Mouse (Mus musculus) cerebellum, postnatal 4 days (tissue): ENCODE data around the gene Pgm5.

ENCODE experiments used
- DNase-seq, 2 experiments: peaks; one replicate each; pipeline ENCODE4 v3.0.0; 2022; ENCODE audit warnings: low spot score in 2 of 2, mixed read lengths in 1 of 2

Pgm5 gene

DNA sequence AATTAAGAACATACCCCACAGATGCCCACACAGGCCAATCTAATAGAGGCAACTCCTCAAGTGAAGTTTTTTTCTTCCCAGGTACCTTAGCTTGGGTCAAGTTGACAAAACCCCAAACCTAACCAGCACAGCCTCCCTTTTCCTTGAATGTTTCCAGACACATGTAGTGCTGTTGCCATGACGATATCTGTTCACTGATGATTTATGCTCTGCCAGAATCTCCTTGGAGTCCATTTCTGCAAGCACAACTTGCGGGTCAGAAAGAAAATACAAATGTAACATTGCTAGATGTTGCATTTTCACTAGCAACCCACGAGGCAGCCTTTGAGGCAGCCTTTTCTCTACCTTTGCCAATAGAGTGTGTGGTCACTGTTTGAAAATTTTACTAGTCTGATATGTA lies 194.1 kb downstream of the Pgm5 start:
- no peak for DNase-seq

DNA sequence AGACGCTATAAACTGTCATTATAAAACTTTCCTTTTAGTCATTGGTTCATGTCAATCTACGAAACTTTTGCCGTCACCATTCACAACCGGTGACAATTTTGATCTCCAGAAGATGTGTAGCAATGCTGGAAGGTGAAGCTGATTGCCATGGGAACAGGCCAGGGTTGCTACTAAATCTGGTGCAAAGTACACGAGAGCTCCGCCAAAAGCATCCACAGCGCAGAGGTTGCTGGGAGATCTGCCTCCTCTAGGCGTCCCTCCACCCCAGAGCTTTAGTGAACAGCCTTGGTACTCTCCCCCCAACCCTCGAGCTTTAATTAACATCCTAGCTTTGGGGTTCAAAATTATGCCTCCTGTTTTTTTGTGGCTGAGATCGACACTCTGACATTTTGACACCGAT lies 195.9 kb downstream of the Pgm5 start:
- no peak for DNase-seq

- DNase-seq: no peak
These were observed 199.3 kb downstream of the Pgm5 start for GRCm38 (mm10) chr19:24662346-24662745.

- DNase-seq: no peak
These were observed 204.7 kb downstream of the Pgm5 start for GRCm38 (mm10) chr19:24656981-24657380.

GRCm38 (mm10) chr19:24653230-24653799 lies 208.3 kb downstream of the Pgm5 start:
- DNase-seq: no peak

DNA sequence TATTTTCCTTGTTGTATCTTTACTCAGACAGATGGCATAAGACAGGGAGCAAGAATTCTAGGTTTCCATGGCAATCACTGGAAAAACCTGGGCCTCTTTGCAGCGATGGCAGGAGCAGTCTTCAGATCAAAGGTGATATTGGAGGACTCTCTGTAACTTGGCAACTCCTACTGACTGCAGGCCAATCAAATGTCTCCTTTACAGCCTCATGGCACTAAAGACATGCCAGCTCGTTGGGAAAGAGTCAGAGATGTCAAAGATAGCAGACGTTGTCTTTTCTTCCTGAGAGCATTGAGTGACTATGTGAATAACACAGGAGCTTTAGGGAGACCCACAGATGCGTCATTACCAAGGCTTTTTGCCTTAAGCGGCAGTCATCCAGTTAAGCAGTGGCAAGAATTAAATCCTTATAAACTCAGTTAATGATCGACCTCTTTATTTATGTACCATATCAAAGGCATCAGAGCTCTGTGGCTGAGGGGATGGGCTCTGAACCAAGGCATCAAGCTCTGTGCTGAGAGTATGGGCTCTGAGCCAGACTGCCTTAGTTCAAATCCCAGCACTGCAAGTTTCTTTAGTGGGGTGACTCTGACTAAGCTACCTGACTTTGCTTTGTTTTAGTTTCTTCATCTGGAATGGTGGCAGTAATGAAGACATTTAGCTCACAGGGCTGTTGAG lies 209.2 kb downstream of the Pgm5 start:
- no peak for DNase-seq

- no peak for DNase-seq
These were observed 210.1 kb downstream of the Pgm5 start for GRCm38 (mm10) chr19:24651595-24651994.

- no peak for DNase-seq
These were observed 211.2 kb downstream of the Pgm5 start for GRCm38 (mm10) chr19:24650428-24650827.

DNA sequence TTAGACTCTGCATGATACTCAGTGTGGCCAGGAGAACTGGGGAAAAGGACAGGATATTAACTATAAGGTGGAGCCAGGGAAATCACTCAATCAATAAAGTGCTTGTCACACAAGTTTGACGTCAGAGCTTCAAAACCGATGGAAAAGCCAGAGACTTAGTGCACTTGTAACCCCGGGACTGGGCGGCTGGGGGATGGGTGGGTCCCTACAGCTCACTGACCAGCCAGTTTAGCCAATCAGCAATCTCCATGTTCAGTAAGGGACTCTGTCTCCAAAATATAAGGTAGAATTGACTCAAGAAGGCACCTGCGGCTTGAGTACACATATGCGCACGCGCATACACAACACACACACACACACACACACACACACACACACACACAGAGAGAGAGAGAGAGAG lies 213.6 kb downstream of the Pgm5 start:
- no peak for DNase-seq

- DNase-seq: no peak
These were observed 215.4 kb downstream of the Pgm5 start for GRCm38 (mm10) chr19:24646162-24646829.

DNA sequence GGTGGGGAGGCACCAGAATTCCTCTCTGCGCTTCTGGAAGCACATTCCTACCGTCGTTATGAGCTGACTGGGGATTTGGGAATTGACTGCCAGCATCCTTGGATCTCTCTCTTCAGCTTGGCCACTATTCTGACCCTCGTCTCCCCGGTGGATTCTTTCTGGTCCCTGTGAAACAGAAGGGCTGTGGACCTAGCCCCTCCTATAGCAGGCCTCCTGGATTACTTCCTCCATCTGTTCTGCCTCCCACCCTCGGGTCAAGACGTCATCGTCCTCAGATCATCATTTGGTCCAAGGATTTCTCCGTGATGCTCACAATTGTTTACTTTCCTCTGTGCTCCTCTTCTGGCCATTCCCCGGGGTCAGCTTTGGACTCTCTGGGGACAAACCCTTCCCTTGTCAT lies 216.7 kb downstream of the Pgm5 start:
- no peak for DNase-seq

DNA sequence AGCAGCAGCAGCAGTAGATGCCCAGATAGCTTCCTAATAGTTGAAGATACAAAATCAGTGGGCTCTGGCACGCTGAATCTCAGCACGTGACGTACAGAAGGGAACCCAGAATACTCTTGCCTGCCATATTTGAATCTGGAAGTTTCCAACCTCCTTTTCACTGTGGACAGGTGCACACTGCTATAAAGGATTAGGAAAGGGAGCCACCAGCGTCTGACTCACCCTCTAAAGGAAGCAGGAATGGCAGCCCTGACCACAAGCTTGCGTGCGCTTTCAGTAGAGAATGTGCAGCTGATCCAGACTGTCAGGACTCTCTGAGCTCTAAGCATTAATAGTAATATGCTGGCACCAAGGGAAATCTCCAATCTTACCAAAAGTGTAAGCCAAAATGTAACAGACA lies 220.7 kb downstream of the Pgm5 start:
- DNase-seq: no peak

DNA sequence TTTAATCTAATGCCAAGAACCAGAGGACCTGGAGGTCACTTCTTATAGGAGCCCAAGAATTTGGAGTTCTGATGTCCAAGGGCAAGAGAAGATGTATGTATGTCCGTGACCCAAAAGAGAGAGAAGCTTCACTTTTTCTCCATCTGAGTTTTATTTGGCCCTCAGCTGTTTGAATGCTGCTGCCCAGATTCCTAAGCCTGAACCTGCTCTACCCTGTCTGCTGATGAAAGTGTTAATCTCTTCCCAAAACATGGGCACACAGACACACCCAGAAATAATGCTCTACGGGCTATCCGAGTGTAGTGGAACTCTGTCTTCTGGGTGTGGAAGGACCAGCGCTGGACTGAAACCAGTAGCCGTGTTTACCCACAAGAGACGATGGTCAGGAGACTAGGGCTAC lies 223.7 kb downstream of the Pgm5 start:
- no peak for DNase-seq

DNA sequence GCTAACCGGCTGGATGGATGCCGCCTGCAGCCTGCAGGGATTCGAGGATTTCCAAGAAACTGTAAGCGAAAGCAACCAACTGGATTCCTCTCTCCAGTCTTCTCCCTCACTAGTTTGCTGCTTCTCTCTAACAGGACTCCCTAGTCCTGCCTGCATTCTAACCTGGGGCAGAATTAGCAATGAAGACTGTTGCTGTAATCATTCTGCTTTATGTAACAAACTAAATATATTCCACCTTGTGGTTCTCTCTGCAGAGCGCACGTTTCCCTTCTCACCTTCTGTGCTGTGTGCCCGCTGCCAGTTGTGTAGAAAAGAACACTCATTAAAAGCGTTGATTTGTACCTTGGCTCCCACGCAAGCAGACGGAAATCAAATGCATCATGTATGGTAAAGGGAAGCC lies 225.0 kb downstream of the Pgm5 start:
- no peak for DNase-seq

- peak; percentile 51 to 66 for DNase-seq
These were observed 227.1 kb downstream of the Pgm5 start for GRCm38 (mm10) chr19:24634602-24635001.
